Mouse (Mus musculus) ES-E14 (cell line): ENCODE results near the gene Tipin. TPM values are rescaled to one million over a fixed set of nuclear protein-coding genes. Genes with fewer than 3 reads are reported as not detected.
A peak's percentile ranks its signal among the peaks of the same experiment; 100 is the strongest.

ENCODE experiments used
- DNase-seq: peaks from one replicate; pipeline ENCODE4 v3.0.0-alpha.2; 2013; ENCODE audit warnings: low read depth, low spot score
- H3K27ac ChIP-seq: 2 replicates; pipeline ENCODE4 v1.5.1; 2012; ENCODE audit warnings: low read depth, mild to moderate bottlenecking, low read length, moderate library complexity, mixed read lengths; ENCODE audit not compliant: poor library complexity, insufficient read depth, severe bottlenecking
- H3K36me3 ChIP-seq: 2 replicates; pipeline ENCODE4 v1.6.1; 2012; ENCODE audit warnings: mild to moderate bottlenecking, low read length, moderate library complexity, mixed read lengths; ENCODE audit not compliant: control insufficient read depth, poor library complexity, insufficient read depth, severe bottlenecking
- H3K4me1 ChIP-seq, 2 experiments: fragments of 150-350 bp in 1 of 2; sonication (generic) in 1 of 2; 2 replicates each; pipeline ENCODE4 v1.6.1; 2012; ENCODE audit warnings: low read length in 2 of 2, mild to moderate bottlenecking in 1 of 2, mixed read lengths in 1 of 2; ENCODE audit not compliant: control insufficient read depth in 2 of 2, insufficient read depth in 2 of 2, poor library complexity in 1 of 2
- H3K4me3 ChIP-seq, 2 experiments: fragments of 150-350 bp in 1 of 2; sonication (generic) in 1 of 2; 2 replicates each; pipeline ENCODE4 v1.5.1; 2012; ENCODE audit warnings: low read length in 2 of 2, low read depth in 1 of 2, mild to moderate bottlenecking in 1 of 2, mixed read lengths in 1 of 2; ENCODE audit not compliant: insufficient read depth in 1 of 2, poor library complexity in 1 of 2, severe bottlenecking in 1 of 2
- H3K9ac ChIP-seq: 2 replicates; pipeline ENCODE4 v1.6.1; 2012; ENCODE audit warnings: low read depth, mild to moderate bottlenecking, low read length, mixed read lengths; ENCODE audit not compliant: poor library complexity, insufficient read depth, severe bottlenecking
- H3K9me3 ChIP-seq: fragments of 150-350 bp; sonication (generic); 2 replicates; pipeline ENCODE4 v1.6.1; 2012; ENCODE audit warnings: low read depth, mild to moderate bottlenecking, low read length; ENCODE audit not compliant: control insufficient read depth, insufficient read depth
- CHD2 ChIP-seq: IDR thresholded peaks from 2 replicates; pipeline ENCODE4 v1.6.1; 2014; ENCODE audit warnings: mild to moderate bottlenecking, low read depth, low read length, inconsistent platforms
- HCFC1 ChIP-seq: IDR thresholded peaks from 2 replicates; pipeline ENCODE4 v1.6.1; 2012; ENCODE audit warnings: low read length, inconsistent platforms, borderline replicate concordance; ENCODE audit not compliant: insufficient read depth
- MAFK ChIP-seq: IDR thresholded peaks from 2 replicates; pipeline ENCODE4 v1.6.1; 2014; ENCODE audit warnings: mild to moderate bottlenecking, low read depth, low read length, inconsistent platforms; ENCODE audit not compliant: insufficient read depth
- ZC3H11A ChIP-seq: IDR thresholded peaks from 2 replicates; pipeline ENCODE4 v1.6.1; 2012; ENCODE audit warnings: low read depth, mild to moderate bottlenecking, inconsistent platforms, low read length, borderline replicate concordance
- ZNF384 ChIP-seq: IDR thresholded peaks from 2 replicates; pipeline ENCODE4 v1.6.1; 2012; ENCODE audit warnings: low read depth, low read length, inconsistent platforms
- in situ Hi-C, 2 experiments: fragments of 600-800 bp; cut with MboI; formaldehyde crosslinking; loops; one replicate each; pipeline ENCODE4 v1.15.1; 2025; ENCODE audit warnings: low sequenced_read_pairs in 2 of 2, inconsistent platforms in 1 of 2; ENCODE audit not compliant: unreplicated experiment in 2 of 2
- total RNA-seq: library from RNA; depleted of rRNA; stranded (reverse); fragments of 300-350 nt; gene quantifications from 2 replicates; pipeline ENCODE4 v1.2.3, GENCODE M21; 2012; rRNA removed

Gene Tipin
- total RNA-seq: 133 and 195 TPM in 2 replicates

- Histone ChIP-seq H3K4me1 (peaks cover 0 to 2% of the 10 kb centered on the region in 2 experiments; a peak in 3 of 4 replicates), H3K9me3 (no peaks in the 10 kb centered on the region), H3K9ac (peak within 1 kb of the TSS; percentile 99), H3K27ac (peak within 1 kb of the TSS; percentile 77), H3K36me3 (peaks cover 3% of the 10 kb centered on the region; the same call in 1 of the 2 replicates), H3K4me3 (peak within 1 kb of the TSS; percentile 75 to 82)
- in situ Hi-C loops: no loop called here
- DNase-seq: peak; percentile 92
- TF ChIP-seq MAFK: no peak
- no peak for TF ChIP-seq ZC3H11A
- 0 out of 2 replicates have a peak, but pooled peaks have one; percentile 42 for TF ChIP-seq HCFC1
- TF ChIP-seq ZNF384: peak; percentile 66; the same call in 1 of the 2 replicates
- TF ChIP-seq CHD2: peak; percentile 100
Observed at GRCm38 (mm10) chr9:64281105-64281780, at the start of gene Tipin. TSS of gene Tipin (plus strand) at chr9:64281581.

DNA sequence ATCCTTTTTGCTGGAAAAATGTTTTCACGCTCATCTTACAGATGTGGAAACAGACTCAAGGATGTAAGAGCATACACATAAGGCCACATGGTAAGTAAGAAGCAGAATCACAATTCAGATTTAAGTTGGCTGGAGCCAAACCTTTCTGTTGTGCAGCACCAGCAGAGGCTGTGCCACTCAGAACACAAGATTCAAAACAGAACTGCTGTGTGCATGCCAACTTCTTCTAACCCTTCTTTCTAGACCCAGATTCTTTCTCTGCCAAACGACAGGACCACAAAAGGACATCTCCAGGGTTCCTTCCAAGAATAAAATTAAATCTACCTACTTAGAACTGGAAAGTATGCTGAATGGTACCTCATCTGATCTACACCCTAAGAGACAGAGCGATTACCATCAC, 49.7 kb upstream of the Tipin start:
- no peak overlapping the region for H3K27ac ChIP-seq
- H3K4me3 ChIP-seq: no peak overlapping the region
- H3K9ac ChIP-seq: no peak overlapping the region
- in situ Hi-C loops: no loop called here
- TF ChIP-seq ZNF384: no peak
- no peak for TF ChIP-seq HCFC1
- TF ChIP-seq MAFK: no peak
- TF ChIP-seq CHD2: no peak
- no peak for TF ChIP-seq ZC3H11A
- no peaks in the 10 kb centered on the region for H3K9me3 ChIP-seq
- DNase-seq: no peak
- peaks cover 0 to 3% of the 10 kb centered on the region in 2 experiments; a peak in 3 of 4 replicates for H3K4me1 ChIP-seq
- H3K36me3 ChIP-seq: no peaks in the 10 kb centered on the region; the same call in 1 of the 2 replicates

- Histone ChIP-seq H3K4me3 (no peak overlapping the region), H3K36me3 (no peaks in the 10 kb centered on the region; the same call in 1 of the 2 replicates), H3K4me1 (peaks cover 0 to 3% of the 10 kb centered on the region in 2 experiments; a peak in 3 of 4 replicates), H3K9ac (no peak overlapping the region), H3K9me3 (no peaks in the 10 kb centered on the region), H3K27ac (no peak overlapping the region)
- DNase-seq: no peak
- in situ Hi-C loops: no loop called here
- no peak for TF ChIP-seq ZC3H11A
- TF ChIP-seq HCFC1: no peak
- no peak for TF ChIP-seq ZNF384
- no peak for TF ChIP-seq CHD2
- no peak for TF ChIP-seq MAFK
Observed at GRCm38 (mm10) chr9:64232257-64232957, 49.0 kb upstream of the Tipin start.

GRCm38 (mm10) chr9:64233656-64234055, 47.7 kb upstream of the Tipin start:
- TF ChIP-seq ZNF384 (no peak), HCFC1 (no peak), MAFK (no peak), CHD2 (no peak), ZC3H11A (no peak)
- Histone ChIP-seq H3K9ac (no peak overlapping the region), H3K27ac (no peak overlapping the region), H3K4me1 (no peaks in the 10 kb centered on the region; a peak in 1 of 4 replicates), H3K4me3 (no peak overlapping the region), H3K36me3 (no peaks in the 10 kb centered on the region; the same call in 1 of the 2 replicates), H3K9me3 (no peaks in the 10 kb centered on the region)
- in situ Hi-C loops: no loop called here
- no peak for DNase-seq
